Mouse (Mus musculus) G1E (cell line): ENCODE data around the gene S100a14. TPM values are rescaled to one million over a fixed set of nuclear protein-coding genes. Genes with fewer than 3 reads are reported as not detected.

Experiments used
- ATAC-seq: 2 replicates; pipeline ENCODE4 v1.8.0; 2016; ENCODE audit warnings: mild to moderate bottlenecking; ENCODE audit not compliant: insufficient number of reproducible peaks, poor library complexity, low FRiP score, severe bottlenecking; ENCODE audit errors: extremely low read depth
- DNase-seq: peaks from one replicate; pipeline ENCODE4 v3.0.0; 2012; ENCODE audit warnings: low spot score
- H3K27me3 ChIP-seq: 2 replicates; pipeline ENCODE4 v1.6.1; 2012; ENCODE audit warnings: mild to moderate bottlenecking, low read length, inconsistent platforms; ENCODE audit not compliant: insufficient read depth
- H3K36me3 ChIP-seq: replicated peaks from 2 replicates; pipeline ENCODE3; 2012; ENCODE audit warnings: mild to moderate bottlenecking, inconsistent platforms
- H3K4me1 ChIP-seq: 2 replicates; pipeline ENCODE4 v1.6.1; 2012; ENCODE audit warnings: low read depth, low read length, inconsistent platforms, mixed read lengths; ENCODE audit not compliant: insufficient read depth
- H3K4me3 ChIP-seq: 2 replicates; pipeline ENCODE4 v1.5.1; 2012; ENCODE audit warnings: low read depth, mild to moderate bottlenecking, inconsistent platforms, low read length, moderate library complexity, mixed read lengths
- H3K9me3 ChIP-seq: replicated peaks from 2 replicates; pipeline ENCODE4 v1.6.1; 2012; ENCODE audit warnings: inconsistent platforms
- CTCF ChIP-seq: IDR thresholded peaks from 2 replicates; pipeline ENCODE4 v1.5.1; 2012; ENCODE audit warnings: low read depth, low read length, inconsistent platforms, mixed read lengths
- GATA1 ChIP-seq: IDR thresholded peaks from 2 replicates; pipeline ENCODE4 v1.6.1; 2012; ENCODE audit warnings: borderline replicate concordance, low read length, inconsistent platforms, mixed read lengths
- GATA2 ChIP-seq: IDR thresholded peaks from 2 replicates; pipeline ENCODE4 v1.6.1; 2012; ENCODE audit warnings: low read depth, low read length, inconsistent platforms, borderline replicate concordance
- POLR2AphosphoS5 ChIP-seq: IDR thresholded peaks from 2 replicates; pipeline ENCODE4 v1.6.1; 2012; ENCODE audit warnings: low read depth, low read length, inconsistent platforms; ENCODE audit not compliant: insufficient replicate concordance
- TAL1 ChIP-seq: conservative IDR thresholded peaks from 2 replicates; pipeline ENCODE4 v1.6.1; 2012; ENCODE audit warnings: low read depth, low read length, inconsistent platforms, mixed read lengths
- polyA plus RNA-seq: library from polyadenylated mRNA; stranded (reverse); fragments of >175 nt; gene quantifications from 2 replicates; pipeline ENCODE4 v1.2.3, GENCODE M21; 2012
- total RNA-seq, 2 experiments: library from RNA; stranded (forward) in 1 of 2; stranded (reverse) in 1 of 2; fragments of 200-1000 nt in 1 of 2; fragments of >200 nt in 1 of 2; fragmentation: Nextera tagmentation in 1 of 2; gene quantifications; 2 replicates each; pipeline ENCODE4 v1.2.3; 2014 to 2017

Gene S100a14
- total and polyA plus RNA-seq, 3 experiments, result not detected

DNA sequence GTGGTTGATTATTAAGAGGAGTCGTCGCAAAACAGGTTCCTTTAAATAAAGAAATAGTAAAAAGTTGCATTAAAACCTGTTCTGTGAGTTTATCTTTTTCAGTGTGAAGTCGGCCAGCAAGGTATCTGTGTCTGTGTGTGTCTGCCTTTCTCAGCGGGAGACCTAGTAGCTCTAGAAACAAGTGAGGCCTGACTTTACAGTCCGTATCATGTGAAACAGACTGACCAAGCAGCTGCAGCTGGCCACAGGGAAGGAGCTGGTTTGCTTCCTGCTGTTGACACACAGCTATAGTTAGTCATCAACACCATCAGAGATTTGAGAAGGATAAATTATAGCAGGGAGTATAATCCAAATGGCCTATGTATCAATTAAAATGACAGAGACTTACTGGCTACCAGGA is 5.1 kb downstream of the S100a14 start:
- TF ChIP-seq TAL1, result no peak
- TF ChIP-seq GATA2, result no peak
- TF ChIP-seq POLR2AphosphoS5, result no peak
- no peak for TF ChIP-seq CTCF
- no peak for TF ChIP-seq GATA1

DNA sequence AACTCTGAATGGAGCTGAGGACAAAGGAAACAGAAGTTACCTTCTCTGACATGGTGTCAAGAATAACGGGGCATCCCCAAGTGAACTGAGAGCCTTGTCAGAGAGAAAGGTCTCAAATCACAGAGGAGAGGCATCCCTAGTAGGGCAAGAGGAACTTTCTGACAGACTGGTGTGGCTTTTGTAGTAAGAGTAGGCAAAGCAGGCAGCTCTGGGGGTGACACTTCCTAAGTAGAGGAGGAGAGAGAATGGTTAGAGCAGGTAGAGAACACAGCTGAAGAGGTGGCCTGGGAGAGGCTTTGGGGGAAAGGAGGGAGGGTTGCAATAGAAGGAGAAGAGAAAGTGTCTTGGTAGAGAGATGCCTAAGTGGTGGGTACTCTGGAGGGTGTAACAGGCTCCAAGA is 8.8 kb downstream of the S100a14 start:
- no peaks in the 10 kb centered on the region for H3K9me3 ChIP-seq
- no peak for ATAC-seq
- H3K4me3 ChIP-seq, result no peak overlapping the region
- H3K4me1 ChIP-seq, result no peaks in the 10 kb centered on the region
- H3K36me3 ChIP-seq, result no peaks in the 10 kb centered on the region
- no peak for TF ChIP-seq POLR2AphosphoS5
- TF ChIP-seq GATA2, result no peak
- TF ChIP-seq GATA1, result no peak
- no peak for TF ChIP-seq TAL1
- H3K27me3 ChIP-seq, result peaks cover 18% of the 10 kb centered on the region
- no peak for DNase-seq

More for the DNA sequence above, 5.1 kb downstream of the S100a14 start:
- peaks cover 2% of the 10 kb centered on the region; the same call in 1 of the 2 replicates for H3K4me1 ChIP-seq
- H3K4me3 ChIP-seq, result no peak overlapping the region
- no peaks in the 10 kb centered on the region for H3K36me3 ChIP-seq
- DNase-seq (no peak), ATAC-seq (no peak)
- peaks cover 32% of the 10 kb centered on the region for H3K27me3 ChIP-seq
- H3K9me3 ChIP-seq, result no peaks in the 10 kb centered on the region

DNA sequence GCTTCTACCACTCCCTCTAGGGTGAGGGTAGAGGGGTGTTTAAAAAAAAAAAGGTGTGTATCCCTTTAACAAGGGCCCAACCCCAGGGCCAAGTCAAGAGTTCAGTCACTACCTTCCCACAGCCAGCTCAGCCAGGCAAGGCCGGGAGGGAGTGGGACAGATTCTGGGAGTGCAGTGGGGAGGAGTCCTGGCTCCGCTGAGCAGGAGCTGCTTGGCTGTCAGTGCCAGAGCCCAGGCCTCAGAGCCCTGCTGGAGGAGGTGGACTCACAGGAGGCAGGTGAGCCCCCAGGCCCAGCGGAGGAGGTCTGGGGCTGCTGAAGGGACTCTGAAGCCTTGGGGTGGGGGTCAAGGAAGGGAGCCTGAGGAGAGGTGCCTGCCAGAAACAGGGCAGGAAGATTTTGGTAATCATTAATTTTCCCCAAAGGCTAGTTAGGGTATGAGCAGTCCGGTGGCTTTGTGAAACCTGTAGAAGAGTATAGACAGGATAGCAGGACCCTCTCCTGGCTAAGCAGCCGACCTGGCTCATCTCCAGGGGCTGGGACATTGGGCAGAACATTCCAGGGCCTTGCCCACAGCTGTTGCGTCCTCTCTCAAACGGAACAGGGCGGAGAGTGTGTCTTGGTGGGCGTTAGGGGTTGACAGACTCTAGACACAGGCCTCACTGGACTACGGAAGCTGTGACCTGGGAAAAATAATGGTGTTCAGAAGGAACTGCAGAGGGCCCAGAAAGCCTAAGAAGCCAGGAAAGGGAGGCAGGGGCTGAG is 10.7 kb downstream of the S100a14 start, which contains the start of gene S100a16:
S100a16 (plus strand) TSS at position 114 of the 764 bp plus-strand sequence.
- ATAC-seq, result no peak
- no peak within 1 kb of the TSS for H3K4me3 ChIP-seq

DNA sequence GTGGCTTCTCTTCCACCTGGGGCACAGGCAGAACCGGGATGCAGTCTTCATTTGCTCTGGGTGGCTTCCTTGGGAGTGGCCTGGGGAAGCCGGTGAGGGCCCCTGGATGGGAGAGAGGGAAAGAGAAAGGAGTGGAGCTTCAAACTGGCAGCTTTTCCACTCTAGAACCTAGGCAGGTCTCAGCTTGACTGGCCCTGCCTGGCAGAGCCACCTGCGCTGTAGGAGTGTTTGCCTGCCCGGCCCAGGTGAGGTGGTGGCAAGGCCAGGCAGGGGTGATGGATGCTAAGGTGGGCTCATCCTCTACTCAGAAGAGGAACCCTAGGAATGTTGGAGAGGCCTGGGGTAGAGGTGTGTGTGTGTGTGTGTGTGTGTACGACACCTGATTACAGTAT is 11.2 kb downstream of the S100a14 start:
- DNase-seq, result no peak
- no peak for ATAC-seq
- H3K9me3 ChIP-seq, result no peaks in the 10 kb centered on the region
- no peak for TF ChIP-seq CTCF
- TF ChIP-seq POLR2AphosphoS5, result no peak
- TF ChIP-seq GATA1, result no peak
- TF ChIP-seq GATA2, result no peak
- TF ChIP-seq TAL1, result no peak
- no peak overlapping the region for H3K4me3 ChIP-seq
- no peaks in the 10 kb centered on the region for H3K36me3 ChIP-seq
- peaks cover 35% of the 10 kb centered on the region for H3K27me3 ChIP-seq
- H3K4me1 ChIP-seq, result no peaks in the 10 kb centered on the region

More for the DNA sequence above, 10.7 kb downstream of the S100a14 start, which contains the start of gene S100a16:
- no peak for TF ChIP-seq GATA2
- TF ChIP-seq CTCF, result no peak
- TF ChIP-seq GATA1, result no peak
- TF ChIP-seq TAL1, result no peak
- no peak for TF ChIP-seq POLR2AphosphoS5
- DNase-seq, result no peak
- no peaks in the 10 kb centered on the region for H3K9me3 ChIP-seq
- H3K4me1 ChIP-seq, result no peaks in the 10 kb centered on the region
- H3K27me3 ChIP-seq, result peaks cover 30% of the 10 kb centered on the region
- H3K36me3 ChIP-seq, result no peaks in the 10 kb centered on the region

DNA sequence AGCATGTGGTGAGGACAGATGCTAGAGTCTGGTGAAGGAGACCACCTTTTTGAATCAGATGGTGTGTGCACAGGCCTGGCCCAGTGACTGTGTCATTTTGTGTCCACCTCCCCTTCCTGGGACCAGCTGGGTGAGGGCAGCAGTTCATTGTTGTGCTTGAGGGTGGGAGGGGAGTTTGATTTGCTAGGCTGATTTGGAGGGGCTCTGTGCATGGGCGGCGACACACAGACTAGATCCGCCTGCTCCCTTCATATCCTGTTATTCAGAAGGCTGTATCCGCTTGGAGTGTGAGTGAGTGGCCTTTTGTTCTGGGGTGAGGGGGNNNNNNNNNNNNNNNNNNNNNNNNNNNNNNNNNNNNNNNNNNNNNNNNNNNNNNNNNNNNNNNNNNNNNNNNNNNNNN is 14.2 kb downstream of the S100a14 start:
- TF ChIP-seq POLR2AphosphoS5 (no peak), CTCF (no peak), GATA1 (no peak), TAL1 (no peak), GATA2 (no peak)
- no peak for DNase-seq
- peaks cover 38% of the 10 kb centered on the region for H3K27me3 ChIP-seq
- H3K9me3 ChIP-seq, result no peaks in the 10 kb centered on the region
- H3K4me1 ChIP-seq, result no peaks in the 10 kb centered on the region
- H3K36me3 ChIP-seq, result no peaks in the 10 kb centered on the region
- ATAC-seq, result no peak
- H3K4me3 ChIP-seq, result no peak overlapping the region

DNA sequence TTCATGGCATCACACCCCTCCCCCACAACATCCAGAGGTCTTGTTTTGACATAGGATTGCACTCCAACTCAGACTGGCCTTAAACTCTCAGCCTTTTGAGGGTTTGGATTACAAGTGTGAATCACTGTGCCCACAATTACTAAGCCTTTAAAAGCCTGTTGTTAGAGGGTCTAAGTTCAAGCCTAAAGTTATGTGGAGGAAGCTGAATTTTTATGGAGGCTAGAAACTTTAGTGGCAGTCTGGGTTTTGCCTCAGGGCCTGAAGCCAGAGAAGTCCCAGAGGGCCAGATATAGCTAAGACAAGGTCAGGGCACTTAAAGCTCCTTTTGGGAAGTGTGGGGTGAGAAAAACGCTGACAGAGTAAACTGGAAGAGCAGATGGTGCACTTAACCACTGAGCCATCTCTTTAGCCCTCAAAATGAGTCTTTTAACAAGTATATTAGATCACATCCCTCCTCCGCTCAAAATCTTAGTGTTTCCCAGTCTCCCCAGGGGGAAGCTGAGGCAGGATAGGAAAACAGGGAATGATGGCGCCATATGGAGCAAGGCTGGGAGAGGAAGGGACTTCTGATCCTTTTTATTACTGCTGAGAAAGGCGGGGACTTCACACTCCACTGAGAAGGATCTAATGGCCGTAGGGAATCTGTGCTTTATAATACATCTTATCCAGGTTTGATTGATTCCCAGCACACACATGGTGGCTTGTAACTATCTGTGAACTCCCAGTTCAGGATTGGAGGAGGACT is 23.2 kb downstream of the S100a14 start:
- Histone ChIP-seq H3K4me3 (no peak overlapping the region), H3K36me3 (no peaks in the 10 kb centered on the region), H3K4me1 (no peaks in the 10 kb centered on the region), H3K27me3 (peaks cover 4% of the 10 kb centered on the region; the same call in 1 of the 2 replicates), H3K9me3 (no peaks in the 10 kb centered on the region)
- DNase-seq (no peak), ATAC-seq (no peak)
- TF ChIP-seq POLR2AphosphoS5 (no peak), GATA2 (no peak), TAL1 (no peak), GATA1 (no peak), CTCF (no peak)
